Mouse (Mus musculus): Measurements from ENCODE around the gene Zc3h13. TPM values are rescaled to one million over a fixed set of nuclear protein-coding genes. Genes with fewer than 3 reads are reported as not detected.

The Zc3h13 gene
- total RNA-seq, 1 experiment from 2014 or later, result 30.0 TPM

Other genes with a start within 250 kb of the Zc3h13 start
- gene Lrrc63, start 153.5 kb upstream of the Zc3h13 start, total RNA-seq (2017), result not detected in 2 replicates
- 384 and 452 TPM in 2 replicates for gene Lcp1, start 153.3 kb upstream of the Zc3h13 start, total RNA-seq (2017)
- gene Cpb2, start 42.1 kb upstream of the Zc3h13 start, total RNA-seq (2017), result not detected in 2 replicates
- not detected in 2 replicates for gene Siah3, start 171.6 kb downstream of the Zc3h13 start, total RNA-seq (2017)